Mouse (Mus musculus): ENCODE data around the gene Mpdz. TPM values are rescaled to one million over a fixed set of nuclear protein-coding genes. Genes with fewer than 3 reads are reported as not detected.

Mpdz gene
- total RNA-seq (2021): 10 to 100 TPM; 44.1 to 47.1 TPM
- long read RNA-seq, experiment 1, partial matches to known transcripts: 2 of 8 reads
- long read RNA-seq, experiment 1, other reads (novel, unspliced or antisense): 6 of 8 reads
- long read RNA-seq, experiment 2, partial matches to known transcripts: 3 of 10 reads
- long read RNA-seq, experiment 2, other reads (novel, unspliced or antisense): 6 of 10 reads

- peak; percentile 57 to 71 for DNase-seq
- intact Hi-C loops (cut with DNase I): no loop called here
These were observed at the start of gene Mpdz for GRCm38 (mm10) chr4:81442078-81442981. Gene Mpdz, minus strand, starts transcription at chr4:81442815.

- no peak for DNase-seq
- intact Hi-C loops (cut with DNase I): loop anchor here (10.0 kb wide), 2 partner anchors 1124 to 1444 kb away; no protein-coding TSS in a partner anchor
These were observed 47.9 kb upstream of the Mpdz start for GRCm38 (mm10) chr4:81490556-81490955.

GRCm38 (mm10) chr4:81484603-81485002 is 42.0 kb upstream of the Mpdz start:
- DNase-seq: no peak
- intact Hi-C loops (cut with DNase I): no loop called here

GRCm38 (mm10) chr4:81483887-81484602 is 41.4 kb upstream of the Mpdz start:
- intact Hi-C loops (cut with DNase I): no loop called here
- no peak for DNase-seq

- intact Hi-C loops (cut with DNase I): no loop called here
- peak; percentile 22 to 24 for DNase-seq
These were observed 40.5 kb upstream of the Mpdz start for GRCm38 (mm10) chr4:81483159-81483558.

GRCm38 (mm10) chr4:81466821-81467220 is 24.2 kb upstream of the Mpdz start:
- intact Hi-C loops (cut with DNase I): no loop called here
- no peak for DNase-seq

GRCm38 (mm10) chr4:81465172-81465571 is 22.6 kb upstream of the Mpdz start:
- no peak for DNase-seq
- intact Hi-C loops (cut with DNase I): no loop called here

- intact Hi-C loops (cut with DNase I): no loop called here
- DNase-seq: no peak
These were observed 19.6 kb upstream of the Mpdz start for GRCm38 (mm10) chr4:81462253-81462652.

- intact Hi-C loops (cut with DNase I): no loop called here
- no peak for DNase-seq
These were observed 16.3 kb upstream of the Mpdz start for GRCm38 (mm10) chr4:81458921-81459320.

GRCm38 (mm10) chr4:81453806-81454205 is 11.2 kb upstream of the Mpdz start:
- intact Hi-C loops (cut with DNase I): no loop called here
- no peak for DNase-seq

- intact Hi-C loops (cut with DNase I): no loop called here
- DNase-seq: no peak
These were observed 9.6 kb upstream of the Mpdz start for GRCm38 (mm10) chr4:81452183-81452582.

- no peak for DNase-seq
- intact Hi-C loops (cut with DNase I): no loop called here
These were observed 6.8 kb upstream of the Mpdz start for GRCm38 (mm10) chr4:81449413-81449812.

- no peak for DNase-seq
- intact Hi-C loops (cut with DNase I): no loop called here
These were observed 951 bp upstream of the Mpdz start for GRCm38 (mm10) chr4:81443566-81443965.

GRCm38 (mm10) chr4:81433961-81434360 is 8.7 kb downstream of the Mpdz start:
- DNase-seq: no peak
- intact Hi-C loops (cut with DNase I): no loop called here

GRCm38 (mm10) chr4:81430826-81431225 is 11.8 kb downstream of the Mpdz start:
- intact Hi-C loops (cut with DNase I): no loop called here
- no peak for DNase-seq

GRCm38 (mm10) chr4:81430105-81430504 is 12.5 kb downstream of the Mpdz start:
- peak in 1 of 2 experiments; percentile 25 for DNase-seq

GRCm38 (mm10) chr4:81429670-81430069 is 12.9 kb downstream of the Mpdz start:
- intact Hi-C loops (cut with DNase I): no loop called here

More at GRCm38 (mm10) chr4:81430105-81430504, 12.5 kb downstream of the Mpdz start:
- intact Hi-C loops (cut with DNase I): no loop called here

GRCm38 (mm10) chr4:81423556-81423955 is 19.1 kb downstream of the Mpdz start:
- no peak for DNase-seq
- intact Hi-C loops (cut with DNase I): no loop called here

More at GRCm38 (mm10) chr4:81429670-81430069, 12.9 kb downstream of the Mpdz start:
- DNase-seq: no peak

GRCm38 (mm10) chr4:81421621-81422020 is 21.0 kb downstream of the Mpdz start:
- intact Hi-C loops (cut with DNase I): no loop called here
- no peak for DNase-seq

GRCm38 (mm10) chr4:81415324-81416026 is 27.1 kb downstream of the Mpdz start:
- intact Hi-C loops (cut with DNase I): no loop called here
- DNase-seq: no peak

All from gastrocnemius, postnatal 36 days (tissue).